Mouse (Mus musculus) midbrain, embryonic 15.5 days (tissue): ENCODE measurements around the gene Ccdc28b. TPM values are rescaled to one million over a fixed set of nuclear protein-coding genes. Genes with fewer than 3 reads are reported as not detected.

Experiments used
- ATAC-seq: fragments of 200-750 bp; cut with Nextera tagmentation; replicated peaks from 2 replicates; pipeline ENCODE4 v1.8.0; 2017; ENCODE audit warnings: moderate TSS enrichment
- H3K27ac ChIP-seq: fragments of 300-500 bp; sonication (generic); 2 replicates; pipeline ENCODE4 v1.5.1; 2015; ENCODE audit warnings: mild to moderate bottlenecking, inconsistent platforms
- H3K27me3 ChIP-seq: fragments of 300-500 bp; sonication (generic); replicated peaks from 2 replicates; pipeline ENCODE4 v1.6.1; 2015; ENCODE audit warnings: inconsistent platforms
- H3K36me3 ChIP-seq: fragments of 300-500 bp; sonication (generic); replicated peaks from 2 replicates; pipeline ENCODE4 v1.6.1; 2015; ENCODE audit warnings: inconsistent platforms
- H3K4me1 ChIP-seq: fragments of 300-500 bp; sonication (generic); 2 replicates; pipeline ENCODE4 v1.6.1; 2015; ENCODE audit warnings: inconsistent platforms
- H3K4me2 ChIP-seq: fragments of 300-500 bp; sonication (generic); 2 replicates; pipeline ENCODE4 v1.6.1; 2015; ENCODE audit warnings: inconsistent platforms, mild to moderate bottlenecking, moderate library complexity
- H3K4me3 ChIP-seq: fragments of 300-500 bp; sonication (generic); 2 replicates; pipeline ENCODE4 v1.5.1; 2015; ENCODE audit warnings: mild to moderate bottlenecking, inconsistent platforms
- H3K9ac ChIP-seq: fragments of 300-500 bp; sonication (generic); 2 replicates; pipeline ENCODE4 v1.6.1; 2015; ENCODE audit warnings: mild to moderate bottlenecking, inconsistent platforms
- H3K9me3 ChIP-seq: fragments of 300-500 bp; sonication (generic); 2 replicates; pipeline ENCODE4 v1.6.1; 2016; ENCODE audit warnings: inconsistent platforms
- WGBS: fragments of 180-500 bp; shearing (Covaris S2); methylation state at CpG from one replicate; pipeline ENCODE4 v1.1.7; 2015; ENCODE audit warnings: mixed read lengths; 5-methylcytosine and 5-hydroxymethylcytosine counted together
- polyA plus RNA-seq: library from polyadenylated mRNA; unstranded; fragments of >200 nt; fragmentation: Nextera tagmentation; extraction: Ambion mirVana; gene quantifications from 2 replicates; pipeline ENCODE4 v1.2.1, GENCODE M21; 2015

The Ccdc28b gene
- polyA plus RNA-seq, 1 experiment from 2014 or later: 173 TPM

DNA sequence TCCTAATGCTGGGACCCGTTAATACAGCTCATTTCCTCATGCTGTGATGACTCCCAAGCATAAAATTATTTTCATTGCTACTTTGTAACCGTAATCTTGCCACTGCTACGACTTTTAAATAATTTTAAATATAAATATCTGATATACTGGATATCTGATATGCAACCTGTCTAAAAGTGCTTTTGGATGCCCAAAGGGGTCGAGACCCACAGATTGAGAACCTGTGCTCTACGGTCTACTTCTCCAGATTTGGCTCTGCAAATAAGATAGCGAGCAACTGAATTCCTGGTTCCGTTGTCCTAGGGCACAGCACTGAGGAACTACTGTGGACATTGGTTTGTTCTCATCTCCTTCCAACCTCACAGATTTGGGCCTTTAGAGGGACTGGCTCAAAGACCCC is 46.1 kb downstream of the Ccdc28b start:
- Histone ChIP-seq H3K4me2 (no peak overlapping the region), H3K27me3 (no peaks in the 10 kb centered on the region), H3K9ac (no peak overlapping the region), H3K9me3 (no peaks in the 10 kb centered on the region), H3K27ac (no peak overlapping the region), H3K4me1 (peaks cover 6% of the 10 kb centered on the region; the same call in 1 of the 2 replicates), H3K4me3 (no peak overlapping the region), H3K36me3 (no peaks in the 10 kb centered on the region)
- ATAC-seq: no peak
- 83% methylated on average over 7 of the region's 7 CpGs for WGBS

DNA sequence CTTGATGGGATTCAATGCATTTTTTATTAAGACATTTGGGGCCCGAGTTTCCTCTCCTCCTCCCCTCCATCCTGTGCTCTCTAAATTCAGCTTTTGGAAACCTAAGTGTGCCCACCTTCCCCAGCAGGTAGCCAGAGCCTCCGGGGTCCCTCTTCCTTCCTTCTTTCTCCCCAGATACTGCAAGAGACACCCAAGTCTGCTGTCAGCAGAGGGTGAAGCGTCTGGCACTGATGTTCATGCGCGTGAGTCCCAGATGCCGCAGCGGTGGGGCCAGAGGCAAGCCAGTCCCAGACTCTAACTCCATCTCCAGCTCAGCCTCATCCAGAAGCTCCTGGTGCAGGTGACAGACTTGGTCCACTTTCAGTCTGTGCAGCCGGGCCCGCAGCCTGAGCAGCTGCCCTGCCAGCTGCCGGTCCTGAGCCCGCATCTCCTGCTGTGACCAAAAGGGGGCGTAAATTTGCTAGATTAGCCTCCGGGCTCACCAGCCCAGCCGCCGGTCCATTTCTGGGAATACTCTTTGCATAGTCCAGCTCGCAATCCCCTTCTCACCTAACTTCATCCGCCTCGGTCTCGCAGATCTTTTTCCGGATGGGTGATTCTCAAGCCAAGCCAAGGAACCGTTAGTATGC is 46.8 kb downstream of the Ccdc28b start:
- ATAC-seq: no peak
- Histone ChIP-seq H3K4me1 (peaks cover 6% of the 10 kb centered on the region; the same call in 1 of the 2 replicates), H3K27ac (no peak overlapping the region), H3K4me2 (peak overlapping the region; percentile 26), H3K9ac (no peak overlapping the region), H3K27me3 (no peaks in the 10 kb centered on the region), H3K36me3 (no peaks in the 10 kb centered on the region), H3K9me3 (no peaks in the 10 kb centered on the region), H3K4me3 (no peak overlapping the region)
- 24% methylated on average over 21 of the region's 21 CpGs for WGBS

DNA sequence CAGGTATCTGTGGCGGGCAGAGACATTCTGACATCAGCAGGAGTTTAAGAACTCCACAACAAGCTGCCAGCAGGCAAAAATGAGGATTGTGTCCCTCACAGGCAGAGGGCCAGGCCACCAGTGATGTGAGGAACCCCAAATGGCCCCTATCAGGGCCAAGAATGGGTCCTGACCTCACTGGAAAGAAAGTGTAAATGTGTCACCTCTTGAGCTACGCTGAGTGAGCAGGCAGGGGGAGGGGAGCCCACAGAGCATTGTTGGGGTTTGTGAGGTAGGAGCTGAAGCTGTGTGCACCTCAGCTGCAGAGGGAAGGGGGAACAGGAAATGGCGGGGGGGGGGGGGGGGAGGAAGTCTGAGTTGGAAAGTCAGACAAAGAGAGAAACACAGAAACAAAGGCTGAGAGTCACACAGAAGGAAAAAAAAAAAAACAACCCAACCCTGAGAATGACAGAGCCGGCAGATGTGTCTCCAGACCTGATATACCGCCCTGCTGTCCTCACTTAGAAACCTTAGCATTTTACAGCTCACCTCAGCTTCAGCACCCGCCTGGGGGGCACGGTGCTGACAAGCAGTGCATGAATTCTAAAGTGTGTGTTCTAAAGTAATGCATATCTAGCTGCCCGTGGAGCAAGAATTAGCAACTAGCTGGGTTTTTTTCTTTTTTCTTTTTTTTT is 48.4 kb downstream of the Ccdc28b start:
- Histone ChIP-seq H3K4me1 (peaks cover 6% of the 10 kb centered on the region; the same call in 1 of the 2 replicates), H3K36me3 (no peaks in the 10 kb centered on the region), H3K4me2 (no peak overlapping the region), H3K4me3 (no peak overlapping the region), H3K27ac (no peak overlapping the region), H3K9ac (no peak overlapping the region), H3K27me3 (no peaks in the 10 kb centered on the region), H3K9me3 (no peaks in the 10 kb centered on the region)
- WGBS: 70% methylated on average over 7 of the region's 8 CpGs
- no peak for ATAC-seq

DNA sequence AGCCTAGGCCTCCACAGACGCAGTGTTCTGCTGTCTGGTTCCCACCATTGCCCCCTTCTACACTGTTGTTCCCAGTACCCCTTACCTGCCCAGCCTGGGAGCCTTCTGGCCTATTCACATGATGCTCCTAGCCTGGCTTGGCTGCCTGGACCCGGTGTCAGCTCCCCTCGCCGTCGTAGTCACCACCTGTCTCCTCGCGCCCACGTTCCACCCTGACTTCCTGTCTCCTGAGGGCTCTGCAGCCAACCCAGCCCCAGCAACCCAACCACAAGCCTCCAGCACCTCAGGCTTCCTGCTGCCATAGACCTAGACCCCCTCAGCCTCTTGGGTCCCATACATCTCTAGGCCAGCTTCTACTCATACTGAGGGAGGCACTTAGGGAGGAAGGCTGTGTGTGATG is 50.3 kb downstream of the Ccdc28b start, which contains the start of gene Lck:
Gene Lck, minus strand, starts transcription at position 212 of the 400 bp plus-strand sequence.
- 94% methylated on average over 8 of the region's 8 CpGs for WGBS
- H3K9me3 ChIP-seq: no peaks in the 10 kb centered on the region
- ATAC-seq: no peak
- H3K36me3 ChIP-seq: no peaks in the 10 kb centered on the region
- H3K9ac ChIP-seq: no peak within 1 kb of the TSS
- H3K4me1 ChIP-seq: peaks cover 6% of the 10 kb centered on the region; the same call in 1 of the 2 replicates
- no peak within 1 kb of the TSS for H3K4me3 ChIP-seq
- H3K27ac ChIP-seq: no peak within 1 kb of the TSS
- H3K4me2 ChIP-seq: no peak within 1 kb of the TSS
- no peaks in the 10 kb centered on the region for H3K27me3 ChIP-seq

DNA sequence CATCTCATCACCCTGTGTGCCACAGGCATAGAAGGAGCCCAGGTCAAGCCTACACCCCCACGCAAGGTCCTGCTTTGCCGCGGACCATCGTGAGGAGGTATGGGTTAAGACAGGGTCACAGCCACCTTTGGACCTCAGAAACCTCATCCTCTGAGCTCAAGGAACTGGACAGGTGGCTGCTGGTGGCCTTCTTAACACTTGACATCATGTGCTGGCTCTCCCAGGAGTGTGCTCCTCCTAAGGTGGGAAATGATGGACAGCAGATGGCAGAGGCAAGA is 50.7 kb downstream of the Ccdc28b start:
- 91% methylated on average over 4 of the region's 4 CpGs for WGBS
- H3K4me2 ChIP-seq: no peak overlapping the region
- no peaks in the 10 kb centered on the region for H3K27me3 ChIP-seq
- H3K4me3 ChIP-seq: no peak overlapping the region
- H3K36me3 ChIP-seq: no peaks in the 10 kb centered on the region
- no peak overlapping the region for H3K27ac ChIP-seq
- H3K9me3 ChIP-seq: no peaks in the 10 kb centered on the region
- no peak for ATAC-seq
- H3K4me1 ChIP-seq: peaks cover 6% of the 10 kb centered on the region; the same call in 1 of the 2 replicates
- no peak overlapping the region for H3K9ac ChIP-seq

DNA sequence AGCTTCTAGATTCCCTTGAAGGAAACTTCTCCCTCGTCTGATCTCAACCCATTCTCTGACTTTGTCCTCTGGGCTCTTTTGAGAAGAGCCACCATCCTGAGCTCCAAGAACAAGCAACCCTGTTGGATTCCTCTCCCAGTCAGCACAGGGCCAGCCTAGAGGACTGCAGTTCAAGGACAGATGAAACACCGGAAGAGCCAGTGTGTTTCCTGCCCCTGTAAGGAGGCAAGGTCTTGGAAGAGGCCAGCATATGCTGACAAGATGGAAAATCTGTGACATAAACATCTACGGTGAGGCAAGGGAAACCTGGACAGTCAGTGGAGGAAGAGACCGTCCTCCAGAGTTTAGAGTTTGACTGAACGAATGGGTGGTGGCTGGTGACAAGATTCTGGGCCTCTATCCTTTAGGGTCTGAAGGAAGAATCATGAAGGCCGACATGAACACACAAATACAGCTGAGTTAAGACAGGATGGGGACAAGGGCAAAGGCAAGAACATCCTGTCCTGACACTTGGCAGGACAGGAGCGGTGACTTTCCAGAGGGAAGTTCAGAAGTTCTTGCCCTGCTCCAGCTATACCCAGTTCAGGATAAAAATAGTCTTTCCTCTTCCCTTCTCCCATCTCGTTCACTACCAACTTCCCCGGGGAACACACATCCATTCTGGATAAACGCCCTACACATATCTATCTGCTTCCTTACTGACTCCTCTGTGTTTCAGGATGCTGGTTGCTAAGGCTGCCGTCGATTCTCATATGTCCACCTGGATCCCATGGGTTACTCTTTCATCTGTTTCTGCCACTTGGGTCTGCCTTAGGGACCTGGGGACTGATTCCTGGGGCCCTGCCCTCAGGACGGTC is 51.3 kb downstream of the Ccdc28b start:
- no peak overlapping the region for H3K4me2 ChIP-seq
- H3K9me3 ChIP-seq: no peaks in the 10 kb centered on the region
- no peak overlapping the region for H3K4me3 ChIP-seq
- WGBS: 82% methylated on average over 13 of the region's 13 CpGs
- no peak for ATAC-seq
- no peak overlapping the region for H3K27ac ChIP-seq
- no peaks in the 10 kb centered on the region for H3K27me3 ChIP-seq
- peaks cover 6% of the 10 kb centered on the region; the same call in 1 of the 2 replicates for H3K4me1 ChIP-seq
- H3K36me3 ChIP-seq: no peaks in the 10 kb centered on the region
- H3K9ac ChIP-seq: no peak overlapping the region

DNA sequence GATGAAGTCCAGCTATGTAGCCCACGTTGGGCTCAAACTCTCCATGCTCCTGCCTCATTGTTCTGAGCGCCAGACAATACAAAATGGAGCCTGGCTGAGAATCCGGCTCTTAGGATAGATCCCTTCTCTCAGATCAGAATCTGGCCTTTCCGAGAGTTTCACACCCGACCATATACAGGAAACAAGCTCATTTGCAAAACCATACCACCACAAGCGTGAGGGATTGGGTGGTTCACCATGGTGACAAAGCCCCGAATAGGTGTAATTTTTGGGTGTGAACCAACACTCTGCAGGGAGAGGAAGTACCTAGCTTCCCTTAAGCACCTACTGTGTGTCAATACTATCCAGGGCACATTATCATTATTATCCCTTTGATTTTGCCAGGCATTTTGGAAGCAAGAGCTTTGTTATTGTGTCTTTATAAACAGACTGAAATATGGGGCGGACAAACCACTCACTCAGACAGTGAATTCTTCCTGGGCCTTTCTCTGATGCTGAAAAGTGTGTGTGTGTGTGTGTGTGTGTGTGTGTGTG is 52.1 kb downstream of the Ccdc28b start:
- Histone ChIP-seq H3K27ac (no peak overlapping the region), H3K9me3 (no peaks in the 10 kb centered on the region), H3K9ac (no peak overlapping the region), H3K4me3 (no peak overlapping the region), H3K36me3 (no peaks in the 10 kb centered on the region), H3K4me1 (no peaks in the 10 kb centered on the region), H3K4me2 (no peak overlapping the region), H3K27me3 (no peaks in the 10 kb centered on the region)
- 74% methylated on average over 8 of the region's 8 CpGs for WGBS
- no peak for ATAC-seq

DNA sequence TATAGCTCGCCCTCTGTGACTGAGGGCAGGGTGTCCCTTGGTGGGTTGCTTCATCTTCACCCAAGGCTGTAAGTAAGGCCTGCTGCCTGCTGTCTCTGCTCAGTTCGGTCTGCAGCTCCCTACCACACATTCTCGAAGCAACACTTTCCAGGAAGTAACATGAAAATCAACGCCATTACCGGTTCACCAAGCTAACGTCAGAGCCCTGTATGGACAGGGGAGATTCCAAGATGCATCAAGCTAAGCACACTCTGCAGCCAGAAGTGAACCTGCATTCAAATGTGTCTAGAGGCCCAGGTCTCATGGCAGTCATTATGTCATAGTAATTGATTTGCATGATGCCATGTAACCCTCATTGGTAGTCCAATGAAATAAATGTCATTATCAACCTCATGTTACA is 53.7 kb downstream of the Ccdc28b start:
- H3K4me3 ChIP-seq: no peak overlapping the region
- no peaks in the 10 kb centered on the region for H3K4me1 ChIP-seq
- ATAC-seq: no peak
- no peaks in the 10 kb centered on the region for H3K9me3 ChIP-seq
- H3K27ac ChIP-seq: no peak overlapping the region
- H3K36me3 ChIP-seq: no peaks in the 10 kb centered on the region
- no peak overlapping the region for H3K9ac ChIP-seq
- no peak overlapping the region for H3K4me2 ChIP-seq
- 93% methylated on average over 6 of the region's 6 CpGs for WGBS
- no peaks in the 10 kb centered on the region for H3K27me3 ChIP-seq

Other genes with a start within 250 kb of the Ccdc28b start
- 20.4 and 21.5 TPM in 2 replicates for gene Zbtb8a, start 245.8 kb downstream of the Ccdc28b start, polyA plus RNA-seq
- gene Zbtb8b, start 183.1 kb downstream of the Ccdc28b start, polyA plus RNA-seq: 19.0 and 19.8 TPM in 2 replicates
- gene Bsdc1, start 162.4 kb downstream of the Ccdc28b start, polyA plus RNA-seq: 38.6 and 39.9 TPM in 2 replicates
- 0.49 and 0.52 TPM in 2 replicates for gene Tssk3, start 132.9 kb downstream of the Ccdc28b start, polyA plus RNA-seq
- 0.56 TPM in 1 of 2 replicates, not detected in the other for gene Fam229a, start 132.8 kb downstream of the Ccdc28b start, polyA plus RNA-seq
- 1,751 and 1,836 TPM in 2 replicates for gene Marcksl1, start 110.4 kb downstream of the Ccdc28b start, polyA plus RNA-seq
- gene Hdac1, start 81.2 kb downstream of the Ccdc28b start, polyA plus RNA-seq: 86.1 and 99.3 TPM in 2 replicates
- 12.5 and 13.5 TPM in 2 replicates for gene Lck, start 50.3 kb downstream of the Ccdc28b start, polyA plus RNA-seq
- gene Fam167b, start 45.4 kb downstream of the Ccdc28b start, polyA plus RNA-seq: 0.31 TPM in 1 of 2 replicates, not detected in the other
- 195 and 208 TPM in 2 replicates for gene Eif3i, start 23.3 kb downstream of the Ccdc28b start, polyA plus RNA-seq
- gene Tmem234, start 23.3 kb downstream of the Ccdc28b start, polyA plus RNA-seq: 198 and 199 TPM in 2 replicates
- gene Dcdc2b, start 9.7 kb downstream of the Ccdc28b start, polyA plus RNA-seq: 4.2 and 4.6 TPM in 2 replicates
- 27.0 and 33.0 TPM in 2 replicates for gene Iqcc, start 4.8 kb downstream of the Ccdc28b start, polyA plus RNA-seq
- gene Txlna, start 17.1 kb upstream of the Ccdc28b start, polyA plus RNA-seq: 52.7 and 59.2 TPM in 2 replicates
- gene Kpna6, start 48.8 kb upstream of the Ccdc28b start, polyA plus RNA-seq: 18.9 and 19.5 TPM in 2 replicates
- gene Tmem39b, start 72.9 kb upstream of the Ccdc28b start, polyA plus RNA-seq: 18.1 and 20.9 TPM in 2 replicates
- 137 and 138 TPM in 2 replicates for gene Khdrbs1, start 118.4 kb upstream of the Ccdc28b start, polyA plus RNA-seq
- 220 and 223 TPM in 2 replicates for gene Ptp4a2, start 187.3 kb upstream of the Ccdc28b start, polyA plus RNA-seq